Mouse (Mus musculus): ENCODE measurements around the gene D7Ertd443e. TPM values are rescaled to one million over a fixed set of nuclear protein-coding genes. Genes with fewer than 3 reads are reported as not detected.

The D7Ertd443e gene
- 0.13 and 0.27 TPM in 2 replicates for polyA plus RNA-seq (2014; fragmentation: Nextera tagmentation; extraction: Ambion mirVana)

GRCm38 (mm10) chr7:134385561-134385960, at the start of gene D7Ertd443e:
TSS of gene D7Ertd443e (minus strand) at chr7:134385661.
- H3K9me3 ChIP-seq (replicated peaks; ENCODE audit: control insufficient read depth, low read length): no peaks in the 10 kb centered on the region
- H3K27ac ChIP-seq (ENCODE audit: low read depth, low read length): no peak within 1 kb of the TSS
- no peaks in the 10 kb centered on the region for H3K27me3 ChIP-seq (ENCODE audit: control insufficient read depth, insufficient read depth, low read length)
- no peak for ATAC-seq (replicated peaks; ENCODE audit: insufficient number of reproducible peaks, low FRiP score, low TSS enrichment)
- WGBS (ENCODE audit: insufficient replicate concordance): 81% methylated on average over 5 of the region's 5 CpGs
- H3K4me2 ChIP-seq: no peak within 1 kb of the TSS
- H3K36me3 ChIP-seq (ENCODE audit: control insufficient read depth, insufficient read depth, low read length): no peaks in the 10 kb centered on the region
- no peak within 1 kb of the TSS for H3K4me3 ChIP-seq (ENCODE audit: low read depth, low read length)
- H3K9ac ChIP-seq (ENCODE audit: low read depth, low read length): no peak within 1 kb of the TSS
- no peaks in the 10 kb centered on the region; the same call in 1 of the 2 replicates for H3K4me1 ChIP-seq (ENCODE audit: control insufficient read depth, insufficient read depth, low read length)

GRCm38 (mm10) chr7:134431681-134432080, 46.2 kb upstream of the D7Ertd443e start:
- 57% methylated on average over 3 of the region's 3 CpGs for WGBS (ENCODE audit: insufficient replicate concordance)
- Histone ChIP-seq H3K4me1 (ENCODE audit: control insufficient read depth, insufficient read depth, low read length) (no peaks in the 10 kb centered on the region), H3K4me2 (no peak overlapping the region), H3K4me3 (ENCODE audit: low read depth, low read length) (no peak overlapping the region), H3K27me3 (ENCODE audit: control insufficient read depth, insufficient read depth, low read length) (no peaks in the 10 kb centered on the region), H3K27ac (ENCODE audit: low read depth, low read length) (no peak overlapping the region), H3K36me3 (ENCODE audit: control insufficient read depth, insufficient read depth, low read length) (no peaks in the 10 kb centered on the region), H3K9ac (ENCODE audit: low read depth, low read length) (no peak overlapping the region), H3K9me3 (replicated peaks; ENCODE audit: control insufficient read depth, low read length) (no peaks in the 10 kb centered on the region)
- ATAC-seq (replicated peaks; ENCODE audit: insufficient number of reproducible peaks, low FRiP score, low TSS enrichment): no peak

- no peak overlapping the region for H3K4me2 ChIP-seq
- H3K4me3 ChIP-seq (ENCODE audit: low read depth, low read length): no peak overlapping the region
- H3K4me1 ChIP-seq (ENCODE audit: control insufficient read depth, insufficient read depth, low read length): no peaks in the 10 kb centered on the region
- ATAC-seq (replicated peaks; ENCODE audit: insufficient number of reproducible peaks, low FRiP score, low TSS enrichment): no peak
- no peak overlapping the region for H3K9ac ChIP-seq (ENCODE audit: low read depth, low read length)
- H3K36me3 ChIP-seq (ENCODE audit: control insufficient read depth, insufficient read depth, low read length): no peaks in the 10 kb centered on the region
- WGBS (ENCODE audit: insufficient replicate concordance): 86% methylated on average over 2 of the region's 2 CpGs
- H3K27ac ChIP-seq (ENCODE audit: low read depth, low read length): no peak overlapping the region
- H3K27me3 ChIP-seq (ENCODE audit: control insufficient read depth, insufficient read depth, low read length): no peaks in the 10 kb centered on the region
- H3K9me3 ChIP-seq (replicated peaks; ENCODE audit: control insufficient read depth, low read length): no peaks in the 10 kb centered on the region
Observed at GRCm38 (mm10) chr7:134428676-134429075, 43.2 kb upstream of the D7Ertd443e start.

GRCm38 (mm10) chr7:134415014-134415413, 29.6 kb upstream of the D7Ertd443e start:
- Histone ChIP-seq H3K4me2 (no peak overlapping the region), H3K9ac (ENCODE audit: low read depth, low read length) (no peak overlapping the region), H3K9me3 (replicated peaks; ENCODE audit: control insufficient read depth, low read length) (no peaks in the 10 kb centered on the region), H3K27ac (ENCODE audit: low read depth, low read length) (no peak overlapping the region), H3K4me1 (ENCODE audit: control insufficient read depth, insufficient read depth, low read length) (no peaks in the 10 kb centered on the region; the same call in 1 of the 2 replicates), H3K4me3 (ENCODE audit: low read depth, low read length) (no peak overlapping the region), H3K36me3 (ENCODE audit: control insufficient read depth, insufficient read depth, low read length) (no peaks in the 10 kb centered on the region), H3K27me3 (ENCODE audit: control insufficient read depth, insufficient read depth, low read length) (no peaks in the 10 kb centered on the region)
- 92% methylated on average over 9 of the region's 9 CpGs for WGBS (ENCODE audit: insufficient replicate concordance)
- ATAC-seq (replicated peaks; ENCODE audit: insufficient number of reproducible peaks, low FRiP score, low TSS enrichment): no peak

GRCm38 (mm10) chr7:134414005-134414690, 28.7 kb upstream of the D7Ertd443e start:
- H3K4me2 ChIP-seq: no peak overlapping the region

GRCm38 (mm10) chr7:134408641-134409040, 23.2 kb upstream of the D7Ertd443e start:
- Histone ChIP-seq H3K4me1 (ENCODE audit: control insufficient read depth, insufficient read depth, low read length) (no peaks in the 10 kb centered on the region; the same call in 1 of the 2 replicates), H3K9ac (ENCODE audit: low read depth, low read length) (no peak overlapping the region), H3K9me3 (replicated peaks; ENCODE audit: control insufficient read depth, low read length) (no peaks in the 10 kb centered on the region), H3K4me2 (no peak overlapping the region), H3K4me3 (ENCODE audit: low read depth, low read length) (no peak overlapping the region), H3K27ac (ENCODE audit: low read depth, low read length) (no peak overlapping the region), H3K27me3 (ENCODE audit: control insufficient read depth, insufficient read depth, low read length) (no peaks in the 10 kb centered on the region), H3K36me3 (ENCODE audit: control insufficient read depth, insufficient read depth, low read length) (no peaks in the 10 kb centered on the region)
- WGBS (ENCODE audit: insufficient replicate concordance): 88% methylated on average over 13 of the region's 13 CpGs
- ATAC-seq (replicated peaks; ENCODE audit: insufficient number of reproducible peaks, low FRiP score, low TSS enrichment): no peak

More at GRCm38 (mm10) chr7:134414005-134414690, 28.7 kb upstream of the D7Ertd443e start:
- WGBS (ENCODE audit: insufficient replicate concordance): 23% methylated on average over 14 of the region's 14 CpGs
- no peak overlapping the region for H3K27ac ChIP-seq (ENCODE audit: low read depth, low read length)
- no peak overlapping the region for H3K9ac ChIP-seq (ENCODE audit: low read depth, low read length)
- H3K27me3 ChIP-seq (ENCODE audit: control insufficient read depth, insufficient read depth, low read length): no peaks in the 10 kb centered on the region
- no peaks in the 10 kb centered on the region for H3K36me3 ChIP-seq (ENCODE audit: control insufficient read depth, insufficient read depth, low read length)
- no peaks in the 10 kb centered on the region; the same call in 1 of the 2 replicates for H3K4me1 ChIP-seq (ENCODE audit: control insufficient read depth, insufficient read depth, low read length)
- no peaks in the 10 kb centered on the region for H3K9me3 ChIP-seq (replicated peaks; ENCODE audit: control insufficient read depth, low read length)
- ATAC-seq (replicated peaks; ENCODE audit: insufficient number of reproducible peaks, low FRiP score, low TSS enrichment): no peak
- no peak overlapping the region for H3K4me3 ChIP-seq (ENCODE audit: low read depth, low read length)

GRCm38 (mm10) chr7:134400746-134401145, 15.3 kb upstream of the D7Ertd443e start:
- 81% methylated on average over 2 of the region's 2 CpGs for WGBS (ENCODE audit: insufficient replicate concordance)
- ATAC-seq (replicated peaks; ENCODE audit: insufficient number of reproducible peaks, low FRiP score, low TSS enrichment): no peak

GRCm38 (mm10) chr7:134396769-134397168, 11.3 kb upstream of the D7Ertd443e start:
- ATAC-seq (replicated peaks; ENCODE audit: insufficient number of reproducible peaks, low FRiP score, low TSS enrichment): no peak
- WGBS (ENCODE audit: insufficient replicate concordance): 74% methylated on average over 8 of the region's 8 CpGs

More at GRCm38 (mm10) chr7:134400746-134401145, 15.3 kb upstream of the D7Ertd443e start:
- no peaks in the 10 kb centered on the region for H3K4me1 ChIP-seq (ENCODE audit: control insufficient read depth, insufficient read depth, low read length)
- no peaks in the 10 kb centered on the region for H3K9me3 ChIP-seq (replicated peaks; ENCODE audit: control insufficient read depth, low read length)
- no peak overlapping the region for H3K4me3 ChIP-seq (ENCODE audit: low read depth, low read length)
- no peaks in the 10 kb centered on the region for H3K27me3 ChIP-seq (ENCODE audit: control insufficient read depth, insufficient read depth, low read length)
- H3K4me2 ChIP-seq: no peak overlapping the region
- H3K36me3 ChIP-seq (ENCODE audit: control insufficient read depth, insufficient read depth, low read length): no peaks in the 10 kb centered on the region
- no peak overlapping the region for H3K27ac ChIP-seq (ENCODE audit: low read depth, low read length)
- H3K9ac ChIP-seq (ENCODE audit: low read depth, low read length): no peak overlapping the region

GRCm38 (mm10) chr7:134382791-134383190, 2.7 kb downstream of the D7Ertd443e start:
- no peaks in the 10 kb centered on the region; the same call in 1 of the 2 replicates for H3K4me1 ChIP-seq (ENCODE audit: control insufficient read depth, insufficient read depth, low read length)
- no peak overlapping the region for H3K4me3 ChIP-seq (ENCODE audit: low read depth, low read length)
- no peaks in the 10 kb centered on the region for H3K27me3 ChIP-seq (ENCODE audit: control insufficient read depth, insufficient read depth, low read length)
- H3K9me3 ChIP-seq (replicated peaks; ENCODE audit: control insufficient read depth, low read length): no peaks in the 10 kb centered on the region
- ATAC-seq (replicated peaks; ENCODE audit: insufficient number of reproducible peaks, low FRiP score, low TSS enrichment): no peak
- no peak overlapping the region for H3K9ac ChIP-seq (ENCODE audit: low read depth, low read length)
- 81% methylated on average over 3 of the region's 3 CpGs for WGBS (ENCODE audit: insufficient replicate concordance)
- no peaks in the 10 kb centered on the region for H3K36me3 ChIP-seq (ENCODE audit: control insufficient read depth, insufficient read depth, low read length)
- no peak overlapping the region for H3K27ac ChIP-seq (ENCODE audit: low read depth, low read length)
- H3K4me2 ChIP-seq: no peak overlapping the region

More at GRCm38 (mm10) chr7:134396769-134397168, 11.3 kb upstream of the D7Ertd443e start:
- Histone ChIP-seq H3K27ac (ENCODE audit: low read depth, low read length) (no peak overlapping the region), H3K27me3 (ENCODE audit: control insufficient read depth, insufficient read depth, low read length) (no peaks in the 10 kb centered on the region), H3K4me2 (no peak overlapping the region), H3K4me1 (ENCODE audit: control insufficient read depth, insufficient read depth, low read length) (no peaks in the 10 kb centered on the region), H3K36me3 (ENCODE audit: control insufficient read depth, insufficient read depth, low read length) (no peaks in the 10 kb centered on the region), H3K4me3 (ENCODE audit: low read depth, low read length) (no peak overlapping the region), H3K9ac (ENCODE audit: low read depth, low read length) (no peak overlapping the region), H3K9me3 (replicated peaks; ENCODE audit: control insufficient read depth, low read length) (no peaks in the 10 kb centered on the region)
